Mouse (Mus musculus) frontal cortex, postnatal 10 days (tissue): ENCODE measurements at regions not wholly inside any gene's neighbourhood (a gene's known extent, or its start where the extent isn't known, plus 50 kb on each side); places are given as distances from the start of the nearest gene placed in this dataset.

ENCODE experiments used
- DNase-seq, 2 experiments: peaks; one replicate each; pipeline ENCODE4 v3.0.0; 2022; ENCODE audit warnings: low spot score in 2 of 2, mixed read lengths in 1 of 2

- no peak for DNase-seq
Measured at GRCm38 (mm10) chr19:32939692-32940091, 182.4 kb downstream of the Pten start.

GRCm38 (mm10) chr19:32940806-32941205 lies 183.5 kb downstream of the Pten start:
- no peak for DNase-seq

GRCm38 (mm10) chr19:32943594-32944230 lies 186.4 kb downstream of the Pten start:
- DNase-seq: no peak

- DNase-seq: no peak
Measured at GRCm38 (mm10) chr19:32947081-32947855, 190.0 kb downstream of the Pten start.

GRCm38 (mm10) chr19:32950252-32950651 lies 193.0 kb downstream of the Pten start:
- no peak for DNase-seq

- no peak for DNase-seq
Measured at GRCm38 (mm10) chr19:32950794-32951193, 193.5 kb downstream of the Pten start.

GRCm38 (mm10) chr19:32952425-32952824 lies 195.1 kb downstream of the Pten start:
- DNase-seq: no peak

- no peak for DNase-seq
Measured at GRCm38 (mm10) chr19:32952928-32953687, 195.8 kb downstream of the Pten start.

- DNase-seq: no peak
Measured at GRCm38 (mm10) chr19:32954001-32954605, 196.8 kb downstream of the Pten start.

GRCm38 (mm10) chr19:32954942-32955341 lies 197.6 kb downstream of the Pten start:
- DNase-seq: no peak

GRCm38 (mm10) chr19:32956143-32956915 lies 199.0 kb downstream of the Pten start:
- DNase-seq: no peak

GRCm38 (mm10) chr19:32956916-32957558 lies 199.7 kb downstream of the Pten start:
- no peak for DNase-seq

- no peak for DNase-seq
Measured at GRCm38 (mm10) chr19:32958276-32958675, 201.0 kb downstream of the Pten start.

- DNase-seq: no peak
Measured at GRCm38 (mm10) chr19:32958791-32959190, 201.5 kb downstream of the Pten start.

GRCm38 (mm10) chr19:32959844-32960195 lies 202.5 kb downstream of the Pten start:
- no peak for DNase-seq

- DNase-seq: no peak
Measured at GRCm38 (mm10) chr19:32960196-32960947, 203.1 kb downstream of the Pten start.

- no peak for DNase-seq
Measured at GRCm38 (mm10) chr19:32961525-32961924, 204.2 kb downstream of the Pten start.

- DNase-seq: no peak
Measured at GRCm38 (mm10) chr19:32963983-32964382, 206.7 kb downstream of the Pten start.

- no peak for DNase-seq
Measured at GRCm38 (mm10) chr19:32965488-32965887, 208.2 kb downstream of the Pten start.

- DNase-seq: no peak
Measured at GRCm38 (mm10) chr19:32969213-32969776, 212.0 kb downstream of the Pten start.
